Mouse (Mus musculus): ENCODE measurements at regions not wholly inside any gene's neighbourhood (a gene's known extent, or its start where the extent isn't known, plus 50 kb on each side); places are given as distances from the start of the nearest gene placed in this dataset.

DNA sequence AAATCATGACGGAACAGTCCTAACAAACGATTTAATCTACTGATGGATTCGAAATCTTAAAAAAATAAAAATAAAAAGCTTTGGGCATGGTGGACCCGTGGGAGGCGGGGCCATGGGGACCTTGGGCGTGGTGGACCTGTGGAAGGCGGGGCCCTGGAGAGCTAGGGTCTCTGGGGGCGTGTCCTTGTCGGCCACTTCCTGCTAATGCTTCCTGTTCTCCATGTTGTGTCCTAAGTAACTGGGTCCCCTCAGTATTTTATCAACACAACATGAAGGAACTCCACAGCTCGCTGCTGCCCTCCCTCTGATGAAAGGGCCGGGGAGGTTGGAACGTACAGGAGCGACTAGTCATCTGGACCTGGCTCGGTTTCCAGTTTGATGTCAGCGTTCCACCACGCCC lies 75.3 kb upstream of the Plekha5 start:
- no peak overlapping the region for H3K9ac ChIP-seq (ENCODE audit: insufficient read depth, low read depth, low read length, poor library complexity, severe bottlenecking)
- no peak for DNase-seq (ENCODE audit: low read depth, low spot score)
- peak overlapping the region in 1 of 2 experiments; percentile 34; a peak in 2 of 4 replicates for H3K4me3 ChIP-seq (ENCODE audit: insufficient read depth in 1 of 2, low read depth in 1 of 2, low read length in 2 of 2, poor library complexity in 1 of 2, severe bottlenecking in 1 of 2)
- TF ChIP-seq HCFC1 (IDR thresholded peaks at IDR 0.05; ENCODE audit: borderline replicate concordance, insufficient read depth, low read length) (no peak), ZC3H11A (IDR thresholded peaks at IDR 0.05; ENCODE audit: borderline replicate concordance, low read depth, low read length) (no peak), MAFK (IDR thresholded peaks at IDR 0.05; ENCODE audit: insufficient read depth, low read depth, low read length) (no peak), CHD2 (IDR thresholded peaks at IDR 0.05; ENCODE audit: low read depth, low read length) (no peak), ZNF384 (IDR thresholded peaks at IDR 0.05; ENCODE audit: low read depth, low read length) (no peak)
- peaks cover 0 to 2% of the 10 kb centered on the region in 2 experiments; a peak in 1 of 4 replicates for H3K4me1 ChIP-seq (ENCODE audit: control insufficient read depth in 2 of 2, insufficient read depth in 2 of 2, low read length in 2 of 2, poor library complexity in 1 of 2)
- in situ Hi-C loops (cut with MboI; ENCODE audit: low sequenced_read_pairs in 2 of 2, unreplicated experiment in 2 of 2), result no loop called here
- no peaks in the 10 kb centered on the region for H3K9me3 ChIP-seq (ENCODE audit: control insufficient read depth, insufficient read depth, low read depth, low read length)
- no peaks in the 10 kb centered on the region for H3K36me3 ChIP-seq (ENCODE audit: control insufficient read depth, insufficient read depth, low read length, poor library complexity, severe bottlenecking)
- no peak overlapping the region for H3K27ac ChIP-seq (ENCODE audit: insufficient read depth, low read depth, low read length, poor library complexity, severe bottlenecking)

DNA sequence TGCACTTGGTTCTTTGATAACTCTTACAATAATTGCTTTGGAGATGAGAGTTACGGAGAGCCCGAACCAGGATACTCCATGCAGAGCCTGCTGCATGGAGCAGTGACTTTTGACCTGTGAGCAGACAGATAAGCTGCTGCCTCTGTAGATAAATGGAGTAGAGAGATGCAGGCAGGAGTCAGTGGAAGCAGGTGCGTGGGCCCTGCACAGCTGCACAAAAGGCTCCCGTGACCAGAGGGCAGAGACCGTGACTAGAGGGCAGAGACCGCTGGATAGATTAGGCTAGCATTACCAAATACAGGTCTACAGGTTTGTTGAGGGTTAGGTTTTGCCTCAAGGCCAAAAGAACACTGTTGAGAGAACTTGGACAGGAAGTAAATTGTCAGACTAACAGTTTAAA lies 76.9 kb upstream of the Plekha5 start:
- Histone ChIP-seq H3K9me3 (ENCODE audit: control insufficient read depth, insufficient read depth, low read depth, low read length) (no peaks in the 10 kb centered on the region), H3K4me3 (ENCODE audit: insufficient read depth in 1 of 2, low read depth in 1 of 2, low read length in 2 of 2, poor library complexity in 1 of 2, severe bottlenecking in 1 of 2) (no peak overlapping the region), H3K36me3 (ENCODE audit: control insufficient read depth, insufficient read depth, low read length, poor library complexity, severe bottlenecking) (no peaks in the 10 kb centered on the region), H3K27ac (ENCODE audit: insufficient read depth, low read depth, low read length, poor library complexity, severe bottlenecking) (no peak overlapping the region), H3K9ac (ENCODE audit: insufficient read depth, low read depth, low read length, poor library complexity, severe bottlenecking) (no peak overlapping the region), H3K4me1 (ENCODE audit: control insufficient read depth in 2 of 2, insufficient read depth in 2 of 2, low read length in 2 of 2, poor library complexity in 1 of 2) (peaks cover 0 to 2% of the 10 kb centered on the region in 2 experiments; a peak in 1 of 4 replicates)
- DNase-seq (ENCODE audit: low read depth, low spot score), result no peak
- TF ChIP-seq ZNF384 (IDR thresholded peaks at IDR 0.05; ENCODE audit: low read depth, low read length) (no peak), MAFK (IDR thresholded peaks at IDR 0.05; ENCODE audit: insufficient read depth, low read depth, low read length) (no peak), HCFC1 (IDR thresholded peaks at IDR 0.05; ENCODE audit: borderline replicate concordance, insufficient read depth, low read length) (no peak), CHD2 (IDR thresholded peaks at IDR 0.05; ENCODE audit: low read depth, low read length) (no peak), ZC3H11A (IDR thresholded peaks at IDR 0.05; ENCODE audit: borderline replicate concordance, low read depth, low read length) (no peak)
- in situ Hi-C loops (cut with MboI; ENCODE audit: low sequenced_read_pairs in 2 of 2, unreplicated experiment in 2 of 2), result no loop called here

DNA sequence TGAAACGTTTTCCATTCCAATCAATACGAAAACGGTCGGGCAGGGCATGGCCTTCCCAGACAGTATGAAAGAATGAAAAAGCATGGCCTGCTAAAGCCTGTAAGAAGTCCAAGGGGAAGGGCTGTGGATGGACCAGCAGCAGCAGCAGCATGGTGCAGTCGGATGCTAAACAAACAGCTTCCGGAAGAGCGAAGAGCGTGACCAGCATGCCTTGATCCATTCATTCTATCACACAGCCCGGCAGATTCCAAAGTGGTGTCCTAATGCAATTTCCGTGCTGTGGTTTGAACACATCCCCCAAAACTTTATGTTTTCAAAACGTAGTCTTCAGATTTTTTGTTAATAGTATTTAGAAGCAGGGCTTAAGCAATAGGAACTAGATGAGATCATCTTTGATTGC lies 80.2 kb upstream of the Plekha5 start:
- in situ Hi-C loops (cut with MboI; ENCODE audit: low sequenced_read_pairs in 2 of 2, unreplicated experiment in 2 of 2), result no loop called here

DNA sequence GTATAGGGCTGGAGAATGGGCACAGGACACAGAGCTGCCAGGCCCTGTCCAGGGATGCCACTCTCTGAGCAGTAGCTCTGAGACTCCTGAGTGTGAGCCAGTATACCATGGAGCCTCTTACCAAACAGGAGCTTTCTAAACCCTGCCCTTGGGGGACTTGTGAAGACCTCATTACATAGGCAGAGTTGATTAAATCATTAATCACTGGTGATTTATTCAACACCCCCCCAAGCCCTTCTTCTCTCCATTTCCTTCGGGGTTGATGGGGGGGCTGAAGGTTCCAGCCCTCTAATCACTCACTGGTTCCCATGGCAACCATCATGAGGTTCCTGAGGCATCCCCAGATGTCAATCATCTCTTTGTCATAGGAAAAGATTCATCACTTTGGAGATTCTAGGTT lies 81.0 kb upstream of the Plekha5 start:
- H3K9ac ChIP-seq (ENCODE audit: insufficient read depth, low read depth, low read length, poor library complexity, severe bottlenecking), result no peak overlapping the region
- H3K9me3 ChIP-seq (ENCODE audit: control insufficient read depth, insufficient read depth, low read depth, low read length), result no peaks in the 10 kb centered on the region
- no peak overlapping the region for H3K4me3 ChIP-seq (ENCODE audit: insufficient read depth in 1 of 2, low read depth in 1 of 2, low read length in 2 of 2, poor library complexity in 1 of 2, severe bottlenecking in 1 of 2)
- H3K4me1 ChIP-seq (ENCODE audit: control insufficient read depth in 2 of 2, insufficient read depth in 2 of 2, low read length in 2 of 2, poor library complexity in 1 of 2), result peaks cover 3 to 9% of the 10 kb centered on the region in 2 experiments
- H3K36me3 ChIP-seq (ENCODE audit: control insufficient read depth, insufficient read depth, low read length, poor library complexity, severe bottlenecking), result no peaks in the 10 kb centered on the region
- no peak for TF ChIP-seq HCFC1 (IDR thresholded peaks at IDR 0.05; ENCODE audit: borderline replicate concordance, insufficient read depth, low read length)
- TF ChIP-seq MAFK (IDR thresholded peaks at IDR 0.05; ENCODE audit: insufficient read depth, low read depth, low read length), result no peak
- no peak for TF ChIP-seq ZNF384 (IDR thresholded peaks at IDR 0.05; ENCODE audit: low read depth, low read length)
- TF ChIP-seq ZC3H11A (IDR thresholded peaks at IDR 0.05; ENCODE audit: borderline replicate concordance, low read depth, low read length), result no peak
- no peak for TF ChIP-seq CHD2 (IDR thresholded peaks at IDR 0.05; ENCODE audit: low read depth, low read length)
- DNase-seq (ENCODE audit: low read depth, low spot score), result no peak
- no peak overlapping the region for H3K27ac ChIP-seq (ENCODE audit: insufficient read depth, low read depth, low read length, poor library complexity, severe bottlenecking)
- in situ Hi-C loops (cut with MboI; ENCODE audit: low sequenced_read_pairs in 2 of 2, unreplicated experiment in 2 of 2), result no loop called here

More for the DNA sequence above, 80.2 kb upstream of the Plekha5 start:
- H3K4me3 ChIP-seq (ENCODE audit: insufficient read depth in 1 of 2, low read depth in 1 of 2, low read length in 2 of 2, poor library complexity in 1 of 2, severe bottlenecking in 1 of 2), result no peak overlapping the region
- H3K9ac ChIP-seq (ENCODE audit: insufficient read depth, low read depth, low read length, poor library complexity, severe bottlenecking), result no peak overlapping the region
- H3K27ac ChIP-seq (ENCODE audit: insufficient read depth, low read depth, low read length, poor library complexity, severe bottlenecking), result no peak overlapping the region
- TF ChIP-seq ZC3H11A (IDR thresholded peaks at IDR 0.05; ENCODE audit: borderline replicate concordance, low read depth, low read length) (no peak), CHD2 (IDR thresholded peaks at IDR 0.05; ENCODE audit: low read depth, low read length) (no peak), ZNF384 (IDR thresholded peaks at IDR 0.05; ENCODE audit: low read depth, low read length) (no peak), HCFC1 (IDR thresholded peaks at IDR 0.05; ENCODE audit: borderline replicate concordance, insufficient read depth, low read length) (no peak), MAFK (IDR thresholded peaks at IDR 0.05; ENCODE audit: insufficient read depth, low read depth, low read length) (no peak)
- no peaks in the 10 kb centered on the region for H3K9me3 ChIP-seq (ENCODE audit: control insufficient read depth, insufficient read depth, low read depth, low read length)
- no peak for DNase-seq (ENCODE audit: low read depth, low spot score)
- no peaks in the 10 kb centered on the region for H3K36me3 ChIP-seq (ENCODE audit: control insufficient read depth, insufficient read depth, low read length, poor library complexity, severe bottlenecking)
- peaks cover 1 to 3% of the 10 kb centered on the region in 2 experiments for H3K4me1 ChIP-seq (ENCODE audit: control insufficient read depth in 2 of 2, insufficient read depth in 2 of 2, low read length in 2 of 2, poor library complexity in 1 of 2)

DNA sequence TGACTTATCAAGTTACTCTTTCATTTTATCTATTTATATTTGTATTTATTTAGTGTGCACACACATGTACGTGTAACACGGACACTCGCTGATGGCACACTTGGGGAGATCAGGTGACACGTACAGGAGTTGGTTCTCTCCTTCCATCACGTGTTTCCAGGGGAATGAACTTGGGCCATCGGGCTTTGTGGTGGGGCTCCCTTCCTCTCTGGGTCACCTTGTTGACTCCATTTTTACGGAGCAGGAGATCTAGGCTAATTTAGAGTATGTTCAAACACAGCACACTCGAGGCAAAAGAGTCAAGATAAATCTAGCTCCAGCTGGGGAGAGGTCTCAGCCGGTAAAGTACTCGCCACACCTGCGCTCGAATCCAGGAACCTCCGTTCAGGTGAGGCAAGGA lies 84.1 kb upstream of the Plekha5 start:
- peak overlapping the region in 1 of 2 experiments; percentile 18; a peak in 1 of 4 replicates for H3K4me3 ChIP-seq (ENCODE audit: insufficient read depth in 1 of 2, low read depth in 1 of 2, low read length in 2 of 2, poor library complexity in 1 of 2, severe bottlenecking in 1 of 2)
- H3K36me3 ChIP-seq (ENCODE audit: control insufficient read depth, insufficient read depth, low read length, poor library complexity, severe bottlenecking), result no peaks in the 10 kb centered on the region
- peaks cover 3 to 17% of the 10 kb centered on the region in 2 experiments for H3K4me1 ChIP-seq (ENCODE audit: control insufficient read depth in 2 of 2, insufficient read depth in 2 of 2, low read length in 2 of 2, poor library complexity in 1 of 2)
- H3K27ac ChIP-seq (ENCODE audit: insufficient read depth, low read depth, low read length, poor library complexity, severe bottlenecking), result no peak overlapping the region
- no peak overlapping the region for H3K9ac ChIP-seq (ENCODE audit: insufficient read depth, low read depth, low read length, poor library complexity, severe bottlenecking)
- in situ Hi-C loops (cut with MboI; ENCODE audit: low sequenced_read_pairs in 2 of 2, unreplicated experiment in 2 of 2), result no loop called here
- no peak for TF ChIP-seq ZNF384 (IDR thresholded peaks at IDR 0.05; ENCODE audit: low read depth, low read length)
- no peak for TF ChIP-seq ZC3H11A (IDR thresholded peaks at IDR 0.05; ENCODE audit: borderline replicate concordance, low read depth, low read length)
- TF ChIP-seq MAFK (IDR thresholded peaks at IDR 0.05; ENCODE audit: insufficient read depth, low read depth, low read length), result no peak
- no peak for TF ChIP-seq HCFC1 (IDR thresholded peaks at IDR 0.05; ENCODE audit: borderline replicate concordance, insufficient read depth, low read length)
- TF ChIP-seq CHD2 (IDR thresholded peaks at IDR 0.05; ENCODE audit: low read depth, low read length), result no peak
- H3K9me3 ChIP-seq (ENCODE audit: control insufficient read depth, insufficient read depth, low read depth, low read length), result no peaks in the 10 kb centered on the region
- no peak for DNase-seq (ENCODE audit: low read depth, low spot score)
